17 mouse cellular contexts compared by ENCODE assay signal in genomic region chr6:116349997-116350396, GRCm38 (mm10). TPM values are rescaled to one million over a fixed set of nuclear protein-coding genes. Genes with fewer than 3 reads are reported as not detected.
DNase-seq lines count a peak whose midpoint lies in the region; ATAC-seq and TF ChIP-seq lines count a peak whose summit lies in the region.
"Had no signal": no experiment of that assay in that cellular context is flagged by ENCODE, and none has a peak within 500 bp of the region (broad histone marks: within the 10 kb centered on the region; RNA-seq: fewer than 3 reads in every experiment).

No protein-coding gene starts in this region.

- ATAC-seq in stomach, embryonic 14.5 days (ENCODE audit: insufficient number of reproducible peaks, insufficient read depth, low FRiP score, low read depth), result peak; percentile 61; the same call in 1 of the 2 replicates
- no peak for ATAC-seq in stomach, postnatal 0 days (ENCODE audit: low FRiP score, low TSS enrichment)
- ATAC-seq in erythroblast, adult 5-6 weeks (replicated peaks; ENCODE audit: low FRiP score, poor library complexity, severe bottlenecking), result peak; percentile 86
- ATAC-seq in liver, postnatal 0 days, result peak; percentile 91
- ATAC-seq in stomach, embryonic 16.5 days (ENCODE audit: insufficient read depth, low FRiP score), result peak; percentile 44; the same call in 1 of the 2 replicates
- no peak for ATAC-seq in kidney, embryonic 16.5 days (ENCODE audit: low FRiP score, low TSS enrichment)

- no peaks in the 10 kb centered on the region for H3K9me3 ChIP-seq in stomach, embryonic 14.5 days (ENCODE audit: control insufficient read depth, low read depth, low read length)
- H3K9me3 ChIP-seq in stomach, postnatal 0 days (ENCODE audit: control insufficient read depth, low read length), result no peaks in the 10 kb centered on the region
- H3K9me3 ChIP-seq in liver, postnatal 0 days (ENCODE audit: low read length), result no peaks in the 10 kb centered on the region
- no peaks in the 10 kb centered on the region for H3K9me3 ChIP-seq in stomach, embryonic 16.5 days (replicated peaks; ENCODE audit: control insufficient read depth, low read length)
- no peaks in the 10 kb centered on the region for H3K9me3 ChIP-seq in kidney, embryonic 16.5 days (ENCODE audit: low read length)
- H3K9me3 ChIP-seq: embryonic facial prominence, embryonic 10.5 days; heart, embryonic 15.5 days; hindbrain, embryonic 13.5 days; limb, embryonic 13.5 days had no signal

- no peak overlapping the region for H3K9ac ChIP-seq in stomach, embryonic 14.5 days (replicated peaks; ENCODE audit: low read depth, low read length)
- H3K9ac ChIP-seq in stomach, postnatal 0 days (ENCODE audit: low read length), result no peak overlapping the region
- H3K9ac ChIP-seq in liver, postnatal 0 days (replicated peaks), result peak overlapping the region; percentile 67; the same call in 1 of the 2 replicates
- no peak overlapping the region for H3K9ac ChIP-seq in stomach, embryonic 16.5 days (ENCODE audit: low read length)
- H3K9ac ChIP-seq in kidney, embryonic 16.5 days (replicated peaks; ENCODE audit: low read length), result no peak overlapping the region
- H3K9ac ChIP-seq: heart, embryonic 15.5 days; hindbrain, embryonic 13.5 days; limb, embryonic 13.5 days had no signal

- H3K4me1 ChIP-seq in stomach, embryonic 14.5 days (ENCODE audit: control insufficient read depth, insufficient read depth, low read length), result no peaks in the 10 kb centered on the region
- H3K4me1 ChIP-seq in stomach, postnatal 0 days (replicated peaks; ENCODE audit: control insufficient read depth, insufficient read depth), result no peaks in the 10 kb centered on the region
- H3K4me1 ChIP-seq in liver, postnatal 0 days (ENCODE audit: insufficient read depth), result peaks cover 14% of the 10 kb centered on the region
- H3K4me1 ChIP-seq in stomach, embryonic 16.5 days (ENCODE audit: control insufficient read depth, insufficient read depth, low read length), result peaks cover 3% of the 10 kb centered on the region; the same call in 1 of the 2 replicates
- no peaks in the 10 kb centered on the region for H3K4me1 ChIP-seq in kidney, embryonic 16.5 days (ENCODE audit: insufficient read depth, low read length)
- H3K4me1 ChIP-seq: embryonic facial prominence, embryonic 10.5 days; heart, embryonic 15.5 days; hindbrain, embryonic 13.5 days; limb, embryonic 13.5 days had no signal

- no peak overlapping the region for H3K27ac ChIP-seq in stomach, embryonic 14.5 days (ENCODE audit: low read length)
- H3K27ac ChIP-seq in stomach, postnatal 0 days (replicated peaks), result no peak overlapping the region
- H3K27ac ChIP-seq in liver, postnatal 0 days (ENCODE audit: low read depth), result peak overlapping the region; percentile 87
- no peak overlapping the region for H3K27ac ChIP-seq in stomach, embryonic 16.5 days (ENCODE audit: low read length)
- no peak overlapping the region for H3K27ac ChIP-seq in kidney, embryonic 16.5 days (ENCODE audit: low read length)
- H3K27ac ChIP-seq: embryonic facial prominence, embryonic 10.5 days; heart, embryonic 15.5 days; hindbrain, embryonic 13.5 days; kidney, postnatal 0 days; limb, embryonic 13.5 days had no signal

- no peak overlapping the region for H3K4me2 ChIP-seq in stomach, embryonic 14.5 days (replicated peaks; ENCODE audit: low read depth, low read length)
- no peak overlapping the region for H3K4me2 ChIP-seq in stomach, postnatal 0 days (replicated peaks; ENCODE audit: low read depth)
- peak overlapping the region; percentile 70 for H3K4me2 ChIP-seq in liver, postnatal 0 days (ENCODE audit: low read depth, low read length)
- H3K4me2 ChIP-seq in stomach, embryonic 16.5 days (ENCODE audit: low read depth, low read length), result no peak overlapping the region
- H3K4me2 ChIP-seq in kidney, embryonic 16.5 days (replicated peaks; ENCODE audit: low read depth, low read length), result no peak overlapping the region
- H3K4me2 ChIP-seq: heart, embryonic 15.5 days; hindbrain, embryonic 13.5 days; limb, embryonic 13.5 days had no signal

- no peaks in the 10 kb centered on the region for H3K36me3 ChIP-seq in stomach, embryonic 14.5 days (ENCODE audit: control insufficient read depth, insufficient read depth, low read length)
- H3K36me3 ChIP-seq in stomach, postnatal 0 days (ENCODE audit: control insufficient read depth, insufficient read depth, low read length), result no peaks in the 10 kb centered on the region
- no peaks in the 10 kb centered on the region; the same call in 1 of the 2 replicates for H3K36me3 ChIP-seq in liver, postnatal 0 days (replicated peaks; ENCODE audit: insufficient read depth, low read length)
- no peaks in the 10 kb centered on the region for H3K36me3 ChIP-seq in stomach, embryonic 16.5 days (ENCODE audit: control insufficient read depth, insufficient read depth, low read length)
- H3K36me3 ChIP-seq in kidney, embryonic 16.5 days (ENCODE audit: insufficient read depth, low read length), result no peaks in the 10 kb centered on the region
- H3K36me3 ChIP-seq: embryonic facial prominence, embryonic 10.5 days; heart, embryonic 15.5 days; hindbrain, embryonic 13.5 days; limb, embryonic 13.5 days had no signal

- 83% methylated on average over 3 of the region's 3 CpGs for WGBS in stomach, embryonic 14.5 days
- WGBS in stomach, postnatal 0 days, result 86% methylated on average over 3 of the region's 3 CpGs
- 42% methylated on average over 3 of the region's 3 CpGs for WGBS in liver, postnatal 0 days (ENCODE audit: insufficient replicate concordance)
- WGBS in stomach, embryonic 16.5 days, result 72% methylated on average over 3 of the region's 3 CpGs
- WGBS in kidney, embryonic 16.5 days, result 73% methylated on average over 3 of the region's 3 CpGs

- H3K4me3 ChIP-seq in stomach, embryonic 14.5 days (ENCODE audit: low read depth, low read length), result no peak overlapping the region
- H3K4me3 ChIP-seq in stomach, postnatal 0 days (ENCODE audit: low read depth, low read length), result no peak overlapping the region
- peak overlapping the region; percentile 34; the same call in 1 of the 2 replicates for H3K4me3 ChIP-seq in liver, postnatal 0 days (ENCODE audit: low read depth, low read length)
- no peak overlapping the region for H3K4me3 ChIP-seq in stomach, embryonic 16.5 days (replicated peaks; ENCODE audit: low read length)
- H3K4me3 ChIP-seq in kidney, embryonic 16.5 days (ENCODE audit: low read length), result no peak overlapping the region
- H3K4me3 ChIP-seq: embryonic facial prominence, embryonic 10.5 days; heart, embryonic 15.5 days; hindbrain, embryonic 13.5 days; limb, embryonic 13.5 days had no signal

- no peak for TF ChIP-seq CTCF in stomach, postnatal 0 days (IDR thresholded peaks at IDR 0.05; ENCODE audit: low read depth)
- no peak for TF ChIP-seq CTCF in liver, postnatal 0 days (IDR thresholded peaks at IDR 0.05; ENCODE audit: low read depth)

- DNase-seq in stomach, postnatal 0 days (ENCODE audit: low spot score), result no peak
- peak; percentile 69 for DNase-seq in liver, postnatal 0 days
- DNase-seq in layer of hippocampus, adult 9-11 months, result no peak
- no peak for DNase-seq in layer of hippocampus, adult 11-12 months (ENCODE audit: low spot score)
- DNase-seq: adrenal gland, postnatal 25 days; cerebellum, adult 2 months; thymus, adult 18-20 months had no signal

- no peaks in the 10 kb centered on the region for H3K27me3 ChIP-seq in stomach, embryonic 14.5 days (ENCODE audit: control insufficient read depth, insufficient read depth, low read length)
- no peaks in the 10 kb centered on the region for H3K27me3 ChIP-seq in stomach, postnatal 0 days (ENCODE audit: control insufficient read depth, insufficient read depth, low read length)
- H3K27me3 ChIP-seq in liver, postnatal 0 days (ENCODE audit: insufficient read depth, low read length), result no peaks in the 10 kb centered on the region
- no peaks in the 10 kb centered on the region for H3K27me3 ChIP-seq in stomach, embryonic 16.5 days (ENCODE audit: control insufficient read depth, insufficient read depth, low read length)
- no peaks in the 10 kb centered on the region for H3K27me3 ChIP-seq in kidney, embryonic 16.5 days (ENCODE audit: insufficient read depth, low read length)
- H3K27me3 ChIP-seq: CH12.LX; heart, embryonic 15.5 days; hindbrain, embryonic 13.5 days; limb, embryonic 13.5 days had no signal

- no peak for TF ChIP-seq EP300 in stomach, postnatal 0 days (optimal IDR thresholded peaks at IDR 0.05)
- TF ChIP-seq EP300 in liver, postnatal 0 days (IDR thresholded peaks at IDR 0.05; ENCODE audit: low read depth), result peak; percentile 99

RNA-seq across cellular contexts. Expression of gene March8, which starts 12.2 kb away (rescaled TPM):
- 34.3 and 38.8 TPM in 2 replicates for polyA plus RNA-seq in stomach, embryonic 14.5 days (2014; fragmentation: Nextera tagmentation; extraction: Ambion mirVana)
- 24.0 and 26.4 TPM in 2 replicates for polyA plus RNA-seq in stomach, postnatal 0 days (2015; fragmentation: Nextera tagmentation; extraction: Ambion mirVana)
- total RNA-seq in erythroblast, adult 5-6 weeks (2015; ENCODE audit: low replicate concordance), result 546 and 733 TPM in 2 replicates
- total RNA-seq in erythroblast, adult 5-6 weeks (2017; ENCODE audit: low replicate concordance), result 1,003 and 1,028 TPM in 2 replicates
- 36.4 and 40.5 TPM in 2 replicates for polyA plus RNA-seq in liver, postnatal 0 days (2015; fragmentation: Nextera tagmentation; extraction: Ambion mirVana)
- polyA plus RNA-seq in stomach, embryonic 16.5 days (2015; fragmentation: Nextera tagmentation; extraction: Ambion mirVana), result 31.9 and 34.9 TPM in 2 replicates
- polyA plus RNA-seq in kidney, embryonic 16.5 days (2015; fragmentation: Nextera tagmentation; extraction: Ambion mirVana), result 40.9 and 42.9 TPM in 2 replicates

Comparison
In these comparisons a context has a peak if more than half of its experiments do, and no peak if none do; other contexts are left out.
1. ATAC-seq: peak in stomach, embryonic 14.5 days (single experiment), erythroblast, adult 5-6 weeks (single experiment), liver, postnatal 0 days (single experiment) and stomach, embryonic 16.5 days (single experiment); none in stomach, postnatal 0 days (single experiment) and kidney, embryonic 16.5 days (single experiment).